Mouse (Mus musculus) forebrain, embryonic 11.5 days (tissue): Measurements from ENCODE around the gene Slc44a3. TPM values are rescaled to one million over a fixed set of nuclear protein-coding genes. Genes with fewer than 3 reads are reported as not detected.

Source experiments
- ATAC-seq: fragments of 200-750 bp; cut with Nextera tagmentation; replicated peaks from 2 replicates; pipeline ENCODE4 v1.8.0; 2017; ENCODE audit warnings: moderate TSS enrichment; ENCODE audit not compliant: low FRiP score
- DNase-seq: peaks from one replicate; pipeline ENCODE4 v3.0.0-alpha.2; 2017; ENCODE audit warnings: low spot score
- H3K27ac ChIP-seq: fragments of 300-500 bp; sonication (generic); 2 replicates; pipeline ENCODE4 v1.5.1; 2014; ENCODE audit warnings: low read depth, low read length
- H3K27me3 ChIP-seq: fragments of 300-500 bp; sonication (generic); 2 replicates; pipeline ENCODE4 v1.6.1; 2014; ENCODE audit warnings: mild to moderate bottlenecking, low read length, mixed read lengths; ENCODE audit not compliant: control insufficient read depth, insufficient read depth
- H3K36me3 ChIP-seq: fragments of 300-500 bp; sonication (generic); 2 replicates; pipeline ENCODE4 v1.6.1; 2014; ENCODE audit warnings: mild to moderate bottlenecking, low read length, moderate library complexity, mixed read lengths; ENCODE audit not compliant: control insufficient read depth, insufficient read depth
- H3K4me1 ChIP-seq: fragments of 300-500 bp; sonication (generic); replicated peaks from 2 replicates; pipeline ENCODE4 v1.6.1; 2014; ENCODE audit warnings: low read length, mixed read lengths; ENCODE audit not compliant: control insufficient read depth, insufficient read depth
- H3K4me2 ChIP-seq: fragments of 300-500 bp; sonication (generic); 2 replicates; pipeline ENCODE4 v1.6.1; 2014; ENCODE audit warnings: low read depth, mild to moderate bottlenecking, low read length, moderate library complexity, mixed read lengths; ENCODE audit not compliant: severe bottlenecking
- H3K4me3 ChIP-seq: fragments of 300-500 bp; sonication (generic); 2 replicates; pipeline ENCODE4 v1.5.1; 2014; ENCODE audit warnings: low read depth, low read length
- H3K9ac ChIP-seq: fragments of 300-500 bp; sonication (generic); 2 replicates; pipeline ENCODE4 v1.6.1; 2014; ENCODE audit warnings: low read length
- H3K9me3 ChIP-seq: fragments of 300-500 bp; sonication (generic); 2 replicates; pipeline ENCODE4 v1.6.1; 2016; ENCODE audit warnings: low read length, mixed read lengths; ENCODE audit not compliant: control insufficient read depth
- WGBS: fragments of 180-500 bp; shearing (Covaris S2); extraction: QIAGEN DNeasy Blood & Tissue Kit; methylation state at CpG from one replicate; pipeline ENCODE4 v1.1.7; 2014; 5-methylcytosine and 5-hydroxymethylcytosine counted together
- polyA plus RNA-seq: library from polyadenylated mRNA; unstranded; fragments of >200 nt; fragmentation: Nextera tagmentation; extraction: Ambion mirVana; gene quantifications from 2 replicates; pipeline ENCODE4 v1.2.1, GENCODE M21; 2014

Slc44a3 gene
- polyA plus RNA-seq, 1 experiment from 2014 or later = 1.0 TPM

DNA sequence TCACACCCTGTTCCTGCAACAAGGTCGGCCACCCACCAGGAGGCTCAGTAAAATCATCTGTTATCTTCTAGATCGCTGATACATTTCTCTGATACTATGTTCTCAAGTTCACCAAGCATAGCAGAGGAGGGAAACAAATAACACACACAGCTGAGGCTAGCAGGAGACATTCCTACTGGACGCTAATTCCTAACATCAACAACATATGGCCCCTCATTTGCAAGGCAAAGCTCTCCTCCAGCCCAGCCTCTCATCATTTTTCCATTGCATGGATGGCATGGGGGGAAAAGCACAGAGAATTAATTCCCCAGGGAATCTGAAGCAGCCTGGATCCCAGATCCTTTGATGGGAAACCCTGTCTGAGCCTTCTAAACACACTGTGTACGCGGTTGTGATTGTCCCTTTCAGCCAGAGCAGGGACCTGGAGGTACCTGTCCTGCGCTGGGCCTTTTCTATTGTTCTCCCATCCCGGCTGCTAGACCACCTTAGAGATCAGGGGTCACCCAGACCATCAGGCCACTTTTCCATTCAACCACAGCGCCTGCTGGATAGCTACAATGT lies 27.2 kb downstream of the Slc44a3 start:
- no peak overlapping the region for H3K27ac ChIP-seq
- no peak overlapping the region for H3K9ac ChIP-seq
- no peaks in the 10 kb centered on the region for H3K27me3 ChIP-seq
- no peaks in the 10 kb centered on the region for H3K4me1 ChIP-seq
- H3K4me3 ChIP-seq = no peak overlapping the region
- DNase-seq = no peak
- H3K9me3 ChIP-seq = no peaks in the 10 kb centered on the region
- no peak overlapping the region for H3K4me2 ChIP-seq
- no peak for ATAC-seq
- no peaks in the 10 kb centered on the region for H3K36me3 ChIP-seq
- 75% methylated on average over 8 of the region's 8 CpGs for WGBS

DNA sequence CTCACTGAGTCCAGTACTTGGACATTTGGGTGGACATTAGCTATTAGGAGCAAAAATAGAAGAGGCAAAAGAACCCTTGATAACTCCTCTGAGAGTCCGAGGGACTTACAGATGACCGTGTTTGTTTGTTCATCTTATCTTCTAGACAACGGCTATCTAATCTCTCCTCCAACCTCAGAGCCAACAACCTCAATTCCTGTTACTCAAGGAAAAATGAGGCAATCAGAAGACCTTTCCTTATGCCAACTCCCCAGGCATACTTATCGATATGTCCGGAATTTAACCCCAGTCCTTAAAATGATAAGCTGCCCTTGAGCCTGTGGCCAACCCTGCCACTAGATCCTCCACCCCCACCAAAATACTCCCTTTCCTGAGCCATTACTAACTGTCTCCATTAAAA lies 31.5 kb downstream of the Slc44a3 start:
- Histone ChIP-seq H3K27ac (no peak overlapping the region), H3K4me1 (no peaks in the 10 kb centered on the region), H3K9me3 (no peaks in the 10 kb centered on the region), H3K27me3 (no peaks in the 10 kb centered on the region), H3K36me3 (no peaks in the 10 kb centered on the region), H3K9ac (no peak overlapping the region), H3K4me3 (no peak overlapping the region), H3K4me2 (no peak overlapping the region)
- ATAC-seq (no peak), DNase-seq (no peak)
- 92% methylated on average over 5 of the region's 5 CpGs for WGBS

DNA sequence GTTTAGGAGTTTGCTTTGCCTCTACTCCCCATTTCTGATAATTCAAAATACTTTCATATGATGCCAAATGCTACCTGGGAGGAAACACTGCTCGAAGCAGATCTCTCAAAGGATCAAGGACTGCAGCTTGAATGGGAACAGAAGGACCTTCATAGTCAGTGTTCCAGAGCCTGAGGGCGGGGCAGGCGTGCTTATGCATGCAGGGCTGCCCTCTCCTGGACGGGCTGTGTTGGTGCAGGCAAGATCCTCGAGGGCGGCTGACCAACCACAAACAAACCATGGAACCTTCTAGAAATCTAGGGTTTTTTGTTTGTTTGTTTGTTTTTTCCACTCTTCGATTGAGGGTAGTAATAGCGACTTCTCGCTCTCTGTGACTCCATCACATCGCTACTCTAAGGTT lies 32.0 kb downstream of the Slc44a3 start:
- Histone ChIP-seq H3K27ac (no peak overlapping the region), H3K9ac (no peak overlapping the region), H3K4me1 (no peaks in the 10 kb centered on the region), H3K9me3 (no peaks in the 10 kb centered on the region), H3K27me3 (no peaks in the 10 kb centered on the region), H3K4me2 (no peak overlapping the region), H3K4me3 (no peak overlapping the region), H3K36me3 (no peaks in the 10 kb centered on the region)
- whole genome bisulfite sequencing = 56% methylated on average over 10 of the region's 10 CpGs
- DNase-seq (peak; percentile 80), ATAC-seq (no peak)

DNA sequence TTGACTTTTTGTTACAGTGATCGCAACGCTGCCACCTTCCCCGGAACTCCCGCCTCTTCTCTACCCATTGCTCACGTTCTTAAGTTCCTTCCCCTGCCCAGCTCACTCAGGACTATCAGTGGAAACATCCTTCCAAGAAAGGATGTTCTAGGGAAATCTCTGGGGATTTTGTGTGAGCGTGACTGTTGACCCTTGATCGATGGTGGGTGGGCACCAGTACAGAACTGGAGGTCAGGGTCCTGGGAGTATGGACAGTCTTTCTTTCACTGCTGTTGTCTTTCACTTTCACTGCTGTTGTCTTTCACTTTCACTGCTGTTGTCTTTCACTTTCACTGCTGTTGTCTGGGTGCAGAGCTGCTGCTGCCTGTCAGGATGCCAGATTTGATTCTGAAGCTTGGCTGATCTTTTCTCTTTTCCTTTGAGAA lies 38.2 kb downstream of the Slc44a3 start:
- 86% methylated on average over 7 of the region's 7 CpGs for WGBS
- no peak overlapping the region for H3K4me2 ChIP-seq
- no peaks in the 10 kb centered on the region for H3K9me3 ChIP-seq
- no peaks in the 10 kb centered on the region for H3K36me3 ChIP-seq
- no peak overlapping the region for H3K9ac ChIP-seq
- no peak for ATAC-seq
- no peaks in the 10 kb centered on the region for H3K27me3 ChIP-seq
- H3K4me3 ChIP-seq = no peak overlapping the region
- no peak overlapping the region for H3K27ac ChIP-seq
- 0 out of 2 replicates have a peak, but pooled peaks cover 4% of the 10 kb centered on the region for H3K4me1 ChIP-seq
- no peak for DNase-seq

GRCm38 (mm10) chr3:121492026-121492425 lies 40.2 kb downstream of the Slc44a3 start:
- WGBS = 65% methylated on average over 5 of the region's 5 CpGs
- H3K36me3 ChIP-seq = no peaks in the 10 kb centered on the region
- DNase-seq (no peak), ATAC-seq (no peak)
- H3K9me3 ChIP-seq = no peaks in the 10 kb centered on the region
- H3K27ac ChIP-seq = no peak overlapping the region
- H3K27me3 ChIP-seq = no peaks in the 10 kb centered on the region
- H3K4me3 ChIP-seq = no peak overlapping the region
- no peak overlapping the region for H3K4me2 ChIP-seq
- no peak overlapping the region for H3K9ac ChIP-seq
- H3K4me1 ChIP-seq = 0 out of 2 replicates have a peak, but pooled peaks cover 4% of the 10 kb centered on the region

GRCm38 (mm10) chr3:121490941-121491340 lies 41.3 kb downstream of the Slc44a3 start:
- no peak for ATAC-seq

DNA sequence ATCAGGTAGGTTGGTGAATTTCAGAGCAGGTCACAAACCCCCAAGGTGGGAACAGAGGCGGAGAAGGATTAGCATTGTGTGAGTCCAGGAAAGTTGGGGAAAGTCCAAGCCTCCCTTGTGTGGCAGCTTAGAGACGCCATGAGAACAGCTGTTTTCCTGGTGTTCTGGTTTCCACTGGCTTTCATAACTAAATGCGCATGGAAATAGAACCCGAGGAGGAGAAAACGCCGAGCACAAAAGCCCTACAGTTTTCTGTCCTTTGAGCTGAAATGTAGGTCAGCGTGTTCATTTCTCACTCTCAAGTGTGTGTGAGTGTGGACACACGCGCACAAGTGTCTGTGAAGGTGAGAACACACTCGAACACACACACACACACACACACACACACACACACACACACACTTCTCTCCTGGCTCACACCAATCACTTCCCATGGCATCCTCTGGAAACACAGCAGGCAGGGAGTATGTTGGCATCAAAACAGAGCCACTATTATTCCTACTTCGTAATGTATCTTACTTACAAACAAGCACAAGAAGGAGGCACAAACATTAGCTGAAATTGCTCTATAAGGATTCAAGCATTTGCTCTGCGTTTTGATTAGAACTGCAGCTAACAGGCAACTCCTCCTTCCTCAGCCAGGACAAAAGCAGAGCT lies 42.6 kb downstream of the Slc44a3 start:
- 0 out of 2 replicates have a peak, but pooled peaks cover 4% of the 10 kb centered on the region for H3K4me1 ChIP-seq
- ATAC-seq = no peak
- H3K36me3 ChIP-seq = no peaks in the 10 kb centered on the region
- H3K9ac ChIP-seq = no peak overlapping the region
- H3K4me2 ChIP-seq = no peak overlapping the region
- H3K27me3 ChIP-seq = no peaks in the 10 kb centered on the region
- no peak for DNase-seq
- no peak overlapping the region for H3K27ac ChIP-seq
- H3K9me3 ChIP-seq = no peaks in the 10 kb centered on the region
- WGBS = 63% methylated on average over 12 of the region's 12 CpGs
- H3K4me3 ChIP-seq = no peak overlapping the region

More at GRCm38 (mm10) chr3:121490941-121491340, 41.3 kb downstream of the Slc44a3 start:
- no peaks in the 10 kb centered on the region for H3K27me3 ChIP-seq
- H3K36me3 ChIP-seq = no peaks in the 10 kb centered on the region
- no peaks in the 10 kb centered on the region for H3K9me3 ChIP-seq
- WGBS = 39% methylated on average over 5 of the region's 5 CpGs
- H3K4me2 ChIP-seq = no peak overlapping the region
- no peak overlapping the region for H3K4me3 ChIP-seq
- DNase-seq = no peak
- no peak overlapping the region for H3K27ac ChIP-seq
- 0 out of 2 replicates have a peak, but pooled peaks cover 4% of the 10 kb centered on the region for H3K4me1 ChIP-seq
- no peak overlapping the region for H3K9ac ChIP-seq

DNA sequence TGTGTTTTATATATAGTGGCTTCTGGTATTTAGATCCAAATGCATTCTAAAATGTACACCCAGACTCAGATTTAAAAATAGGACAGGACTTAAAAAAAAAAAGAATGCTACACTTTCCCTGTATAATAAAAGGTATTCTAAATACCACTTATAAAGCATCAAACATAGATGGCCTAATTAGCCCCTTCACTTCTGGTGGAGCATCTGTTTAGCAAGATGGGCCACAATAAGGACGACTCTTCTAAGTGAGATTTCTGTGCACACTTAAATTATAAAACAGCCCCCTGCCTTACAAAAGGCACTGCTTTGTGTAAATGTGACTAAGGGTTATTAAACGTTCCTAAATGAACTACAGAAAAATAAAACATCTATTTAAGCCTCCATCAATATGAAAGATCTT lies 47.0 kb downstream of the Slc44a3 start:
- H3K27me3 ChIP-seq = no peaks in the 10 kb centered on the region
- H3K27ac ChIP-seq = no peak overlapping the region
- ATAC-seq = no peak
- 61% methylated on average over 2 of the region's 2 CpGs for WGBS
- H3K9ac ChIP-seq = no peak overlapping the region
- H3K4me2 ChIP-seq = no peak overlapping the region
- no peaks in the 10 kb centered on the region for H3K36me3 ChIP-seq
- H3K9me3 ChIP-seq = no peaks in the 10 kb centered on the region
- H3K4me1 ChIP-seq = peaks cover 4% of the 10 kb centered on the region; the same call in 1 of the 2 replicates
- DNase-seq = no peak
- H3K4me3 ChIP-seq = no peak overlapping the region
